Mouse (Mus musculus): Measurements from ENCODE around the gene Cib2. TPM values are rescaled to one million over a fixed set of nuclear protein-coding genes. Genes with fewer than 3 reads are reported as not detected.

Cib2 gene
- polyA plus RNA-seq, 1 experiment, result 493 TPM

Other genes with a start within 250 kb of the Cib2 start
- gene Dmxl2, start 58.6 kb downstream of the Cib2 start, polyA plus RNA-seq (2012; ENCODE audit: insufficient read depth, insufficient read length, missing spikeins), result 2.8 and 3.3 TPM in 2 replicates
- not detected in 2 replicates for gene Sh2d7, start 21.2 kb downstream of the Cib2 start, polyA plus RNA-seq (2012; ENCODE audit: insufficient read depth, insufficient read length, missing spikeins)
- 1,665 and 1,891 TPM in 2 replicates for gene Idh3a, start 26.1 kb upstream of the Cib2 start, polyA plus RNA-seq (2012; ENCODE audit: insufficient read depth, insufficient read length, missing spikeins)
- 0.38 and 1.3 TPM in 2 replicates for gene Acsbg1, start 101.7 kb upstream of the Cib2 start, polyA plus RNA-seq (2012; ENCODE audit: insufficient read depth, insufficient read length, missing spikeins)
- 11.9 and 22.4 TPM in 2 replicates for gene Dnaja4, start 138.7 kb upstream of the Cib2 start, polyA plus RNA-seq (2012; ENCODE audit: insufficient read depth, insufficient read length, missing spikeins)
- gene Wdr61, start 174.3 kb upstream of the Cib2 start, polyA plus RNA-seq (2012; ENCODE audit: insufficient read depth, insufficient read length, missing spikeins), result 56.9 and 70.4 TPM in 2 replicates
- gene Crabp1, start 204.5 kb upstream of the Cib2 start, polyA plus RNA-seq (2012; ENCODE audit: insufficient read depth, insufficient read length, missing spikeins), result not detected in 2 replicates